In genomic region chr16:95870291-95870690, GRCm38 (mm10) we compare ENCODE assay signal across 19 mouse cellular contexts.
A peak's percentile ranks its signal among the peaks of the same experiment; 100 is the strongest.
DNase-seq lines count a peak whose midpoint lies in the region; ATAC-seq and TF ChIP-seq lines count a peak whose summit lies in the region.
"Had no signal": no experiment of that assay in that cellular context is flagged by ENCODE, and none has a peak within 500 bp of the region (broad histone marks: within the 10 kb centered on the region; RNA-seq: fewer than 3 reads in every experiment).

No protein-coding gene starts in this region.

- no peaks in the 10 kb centered on the region for H3K36me3 ChIP-seq in heart, embryonic 15.5 days
- H3K36me3 ChIP-seq in embryonic facial prominence, embryonic 10.5 days (replicated peaks), result no peaks in the 10 kb centered on the region
- no peaks in the 10 kb centered on the region for H3K36me3 ChIP-seq in limb, embryonic 14.5 days (ENCODE audit: control insufficient read depth, insufficient read depth, low read length)
- H3K36me3 ChIP-seq in neural tube, embryonic 15.5 days, result no peaks in the 10 kb centered on the region
- H3K36me3 ChIP-seq: embryonic facial prominence, embryonic 13.5 days; liver, embryonic 12.5 days; midbrain, embryonic 15.5 days had no signal

- peak overlapping the region; percentile 47; the same call in 1 of the 2 replicates for H3K27ac ChIP-seq in heart, embryonic 15.5 days
- H3K27ac ChIP-seq in embryonic facial prominence, embryonic 10.5 days (replicated peaks), result peak overlapping the region; percentile 48; the same call in 1 of the 2 replicates
- peak overlapping the region; percentile 43; the same call in 1 of the 2 replicates for H3K27ac ChIP-seq in limb, embryonic 14.5 days (replicated peaks; ENCODE audit: low read depth, low read length)
- H3K27ac ChIP-seq in neural tube, embryonic 15.5 days (replicated peaks), result no peak overlapping the region
- H3K27ac ChIP-seq: embryonic facial prominence, embryonic 13.5 days; kidney, postnatal 0 days; liver, embryonic 12.5 days; midbrain, embryonic 15.5 days had no signal

- intact Hi-C loops in heart, postnatal 36 days (cut with DNase I), result no loop called here

- H3K4me2 ChIP-seq in heart, embryonic 15.5 days, result no peak overlapping the region
- H3K4me2 ChIP-seq in limb, embryonic 14.5 days (replicated peaks; ENCODE audit: low read depth, low read length, severe bottlenecking), result no peak overlapping the region
- no peak overlapping the region for H3K4me2 ChIP-seq in neural tube, embryonic 15.5 days
- H3K4me2 ChIP-seq: embryonic facial prominence, embryonic 13.5 days; liver, embryonic 12.5 days; midbrain, embryonic 15.5 days had no signal

- no peak overlapping the region for H3K9ac ChIP-seq in heart, embryonic 15.5 days
- no peak overlapping the region for H3K9ac ChIP-seq in limb, embryonic 14.5 days (ENCODE audit: low read depth, low read length, severe bottlenecking)
- H3K9ac ChIP-seq in neural tube, embryonic 15.5 days (replicated peaks), result no peak overlapping the region
- H3K9ac ChIP-seq: embryonic facial prominence, embryonic 13.5 days; liver, embryonic 12.5 days; midbrain, embryonic 15.5 days had no signal

- TF ChIP-seq POLR2A in limb, embryonic 14.5 days (IDR thresholded peaks at IDR 0.05; ENCODE audit: borderline replicate concordance, extremely low read depth, insufficient read depth, insufficient read length), result no peak

- no peaks in the 10 kb centered on the region for H3K9me3 ChIP-seq in heart, embryonic 15.5 days (replicated peaks)
- no peaks in the 10 kb centered on the region for H3K9me3 ChIP-seq in embryonic facial prominence, embryonic 10.5 days
- H3K9me3 ChIP-seq in limb, embryonic 14.5 days (ENCODE audit: control insufficient read depth, low read length), result no peaks in the 10 kb centered on the region
- H3K9me3 ChIP-seq in neural tube, embryonic 15.5 days (replicated peaks), result no peaks in the 10 kb centered on the region
- H3K9me3 ChIP-seq: embryonic facial prominence, embryonic 13.5 days; liver, embryonic 12.5 days; midbrain, embryonic 15.5 days had no signal

- ATAC-seq in heart, embryonic 15.5 days (replicated peaks; ENCODE audit: insufficient number of reproducible peaks, insufficient read depth, low FRiP score, low read depth), result no peak; the same call in 1 of the 2 replicates
- no peak for ATAC-seq in limb, embryonic 14.5 days (ENCODE audit: low FRiP score, low read depth)
- no peak for ATAC-seq in neural tube, embryonic 15.5 days (ENCODE audit: low FRiP score)
- ATAC-seq: forebrain, embryonic 14.5 days; hindbrain, embryonic 16.5 days; intestine, postnatal 0 days; liver, embryonic 12.5 days; midbrain, embryonic 15.5 days had no signal

- H3K4me3 ChIP-seq in heart, embryonic 15.5 days, result no peak overlapping the region
- no peak overlapping the region for H3K4me3 ChIP-seq in embryonic facial prominence, embryonic 10.5 days
- H3K4me3 ChIP-seq in limb, embryonic 14.5 days (replicated peaks; ENCODE audit: low read length), result no peak overlapping the region
- no peak overlapping the region for H3K4me3 ChIP-seq in neural tube, embryonic 15.5 days (replicated peaks)
- H3K4me3 ChIP-seq: embryonic facial prominence, embryonic 13.5 days; liver, embryonic 12.5 days; midbrain, embryonic 15.5 days; myocyte had no signal

- no peak for DNase-seq in heart, postnatal 36 days
- DNase-seq in embryonic facial prominence, embryonic 10.5 days (ENCODE audit: low spot score), result no peak
- DNase-seq in limb, embryonic 14.5 days (ENCODE audit: low spot score), result no peak
- peak; percentile 82 for DNase-seq in thymus, postnatal 25 days
- no peak for DNase-seq in T-cell, adult 2 months (ENCODE audit: low spot score)
- DNase-seq: adrenal gland, adult 2 months; cerebellum, adult 9-11 months; lung, adult 2 months; right cerebral cortex, postnatal 25 days had no signal

- H3K27me3 ChIP-seq in heart, embryonic 15.5 days, result no peaks in the 10 kb centered on the region
- no peaks in the 10 kb centered on the region for H3K27me3 ChIP-seq in embryonic facial prominence, embryonic 10.5 days (replicated peaks; ENCODE audit: low read depth, poor library complexity, severe bottlenecking)
- H3K27me3 ChIP-seq in limb, embryonic 14.5 days (ENCODE audit: control insufficient read depth, insufficient read depth, low read length), result no peaks in the 10 kb centered on the region
- H3K27me3 ChIP-seq in neural tube, embryonic 15.5 days (replicated peaks), result no peaks in the 10 kb centered on the region
- H3K27me3 ChIP-seq: embryonic facial prominence, embryonic 13.5 days; liver, embryonic 12.5 days; midbrain, embryonic 15.5 days had no signal

- 0 out of 2 replicates have a peak, but pooled peaks cover 3% of the 10 kb centered on the region for H3K4me1 ChIP-seq in heart, embryonic 15.5 days (replicated peaks)
- peaks cover 13% of the 10 kb centered on the region for H3K4me1 ChIP-seq in embryonic facial prominence, embryonic 10.5 days
- H3K4me1 ChIP-seq in limb, embryonic 14.5 days (ENCODE audit: control insufficient read depth, insufficient read depth, low read length), result peaks cover 14% of the 10 kb centered on the region
- no peaks in the 10 kb centered on the region for H3K4me1 ChIP-seq in neural tube, embryonic 15.5 days
- H3K4me1 ChIP-seq: embryonic facial prominence, embryonic 13.5 days; liver, embryonic 12.5 days; midbrain, embryonic 15.5 days had no signal

- 61% methylated on average over 2 of the region's 2 CpGs for WGBS in heart, embryonic 15.5 days
- WGBS in embryonic facial prominence, embryonic 10.5 days, result 71% methylated on average over 2 of the region's 2 CpGs
- 45% methylated on average over 2 of the region's 2 CpGs for WGBS in limb, embryonic 14.5 days
- 57% methylated on average over 2 of the region's 2 CpGs for WGBS in neural tube, embryonic 15.5 days
